Mouse (Mus musculus) limb, embryonic 11.5 days (tissue): ENCODE measurements around the gene A830018L16Rik. TPM values are rescaled to one million over a fixed set of nuclear protein-coding genes. Genes with fewer than 3 reads are reported as not detected.
"Not testable (repeated sequence)": the region's sequence is repeated elsewhere in the genome, so short reads cannot be mapped to it uniquely, and the experiment has no call there.

Experiments
- ATAC-seq: fragments of 200-750 bp; cut with Nextera tagmentation; 2 replicates; pipeline ENCODE4 v1.8.0; 2017; ENCODE audit warnings: low read depth; ENCODE audit not compliant: insufficient number of reproducible peaks, low FRiP score, low TSS enrichment
- DNase-seq: peaks from one replicate; pipeline ENCODE4 v3.0.0-alpha.2; 2015; ENCODE audit warnings: low spot score
- H3K27ac ChIP-seq: fragments of 300-500 bp; sonication (generic); replicated peaks from 2 replicates; pipeline ENCODE4 v1.5.1; 2014; ENCODE audit warnings: low read depth, mild to moderate bottlenecking, low read length
- H3K27me3 ChIP-seq: fragments of 300-500 bp; sonication (generic); 2 replicates; pipeline ENCODE4 v1.6.1; 2014; ENCODE audit warnings: mild to moderate bottlenecking, low read length, mixed read lengths; ENCODE audit not compliant: control insufficient read depth, insufficient read depth
- H3K36me3 ChIP-seq: fragments of 300-500 bp; sonication (generic); 2 replicates; pipeline ENCODE4 v1.6.1; 2014; ENCODE audit warnings: mild to moderate bottlenecking, low read length, moderate library complexity, mixed read lengths; ENCODE audit not compliant: control insufficient read depth, insufficient read depth
- H3K4me1 ChIP-seq: fragments of 300-500 bp; sonication (generic); 2 replicates; pipeline ENCODE4 v1.6.1; 2014; ENCODE audit warnings: low read length, mixed read lengths; ENCODE audit not compliant: control insufficient read depth, insufficient read depth
- H3K4me2 ChIP-seq: fragments of 300-500 bp; sonication (generic); 2 replicates; pipeline ENCODE4 v1.6.1; 2014; ENCODE audit warnings: low read depth, mild to moderate bottlenecking, moderate library complexity; ENCODE audit not compliant: severe bottlenecking
- H3K4me3 ChIP-seq: fragments of 300-500 bp; sonication (generic); 2 replicates; pipeline ENCODE4 v1.5.1; 2014; ENCODE audit warnings: low read depth, low read length
- H3K9ac ChIP-seq: fragments of 300-500 bp; sonication (generic); 2 replicates; pipeline ENCODE4 v1.6.1; 2014; ENCODE audit warnings: mild to moderate bottlenecking, low read length
- H3K9me3 ChIP-seq: fragments of 300-500 bp; sonication (generic); 2 replicates; pipeline ENCODE4 v1.6.1; 2016; ENCODE audit warnings: low read length; ENCODE audit not compliant: control insufficient read depth
- WGBS: fragments of 180-500 bp; shearing (Covaris S2); extraction: QIAGEN DNeasy Blood & Tissue Kit; methylation state at CpG from one replicate; pipeline ENCODE4 v1.1.7; 2014; 5-methylcytosine and 5-hydroxymethylcytosine counted together
- polyA plus RNA-seq: library from polyadenylated mRNA; unstranded; fragments of >200 nt; fragmentation: Nextera tagmentation; extraction: Ambion mirVana; gene quantifications from 2 replicates; pipeline ENCODE4 v1.2.1, GENCODE M21; 2014

A830018L16Rik gene
- polyA plus RNA-seq, 1 experiment from 2014 or later: 0.47 TPM

- DNase-seq (no peak), ATAC-seq (no peak)
- Histone ChIP-seq H3K9me3 (no peaks in the 10 kb centered on the region), H3K27me3 (no peaks in the 10 kb centered on the region), H3K9ac (no peak overlapping the region), H3K27ac (no peak overlapping the region), H3K4me2 (no peak overlapping the region), H3K36me3 (no peaks in the 10 kb centered on the region), H3K4me3 (no peak overlapping the region), H3K4me1 (no peaks in the 10 kb centered on the region)
- WGBS: 90% methylated on average over 1 of the region's 1 CpGs
Observed at GRCm38 (mm10) chr1:11427310-11427709, 13.4 kb downstream of the A830018L16Rik start.

- DNase-seq (no peak), ATAC-seq (no peak)
- WGBS: 92% methylated on average over 1 of the region's 1 CpGs
- Histone ChIP-seq H3K9me3 (no peaks in the 10 kb centered on the region), H3K27ac (no peak overlapping the region), H3K4me1 (no peaks in the 10 kb centered on the region), H3K36me3 (no peaks in the 10 kb centered on the region), H3K27me3 (no peaks in the 10 kb centered on the region), H3K4me3 (no peak overlapping the region), H3K9ac (no peak overlapping the region), H3K4me2 (no peak overlapping the region)
Observed at GRCm38 (mm10) chr1:11458353-11458752, 44.4 kb downstream of the A830018L16Rik start.

- DNase-seq (no peak), ATAC-seq (no peak)
- no peak overlapping the region for H3K9ac ChIP-seq
- no peak overlapping the region for H3K4me3 ChIP-seq
- no peaks in the 10 kb centered on the region for H3K9me3 ChIP-seq
- H3K27me3 ChIP-seq: no peaks in the 10 kb centered on the region
- no peaks in the 10 kb centered on the region for H3K4me1 ChIP-seq
- WGBS: 73% methylated on average over 1 of the region's 1 CpGs
- no peak overlapping the region for H3K4me2 ChIP-seq
- H3K27ac ChIP-seq: no peak overlapping the region
- no peaks in the 10 kb centered on the region for H3K36me3 ChIP-seq
Observed at GRCm38 (mm10) chr1:11466325-11466724, 52.4 kb downstream of the A830018L16Rik start.

DNA sequence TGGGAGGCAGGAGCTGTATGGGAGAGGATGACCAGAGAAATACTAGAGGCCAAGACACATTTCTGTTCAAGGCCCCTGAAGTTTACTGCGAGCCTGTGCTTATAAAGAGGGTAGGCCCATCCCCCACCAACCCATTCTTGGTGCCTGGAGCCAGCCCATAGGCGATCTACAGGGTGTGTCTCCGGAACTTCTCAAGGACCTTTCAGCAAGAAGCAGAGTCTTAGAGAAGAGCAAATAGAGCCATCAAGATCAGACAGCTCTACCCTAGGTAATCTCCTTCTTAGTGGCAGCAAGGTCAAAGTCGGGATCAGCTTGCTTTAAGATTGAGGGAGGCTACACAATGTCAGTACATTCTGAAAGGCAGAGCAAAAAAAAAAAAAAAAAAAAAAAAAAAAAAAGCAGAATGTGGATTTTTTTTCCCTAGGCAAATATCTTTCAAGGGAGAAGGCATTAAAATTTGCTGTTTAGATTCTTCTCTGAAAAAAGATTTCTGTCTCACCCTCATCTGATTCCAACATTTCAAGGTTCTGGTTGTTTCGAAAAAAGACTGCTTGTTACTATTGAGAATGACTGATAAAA, 53.2 kb downstream of the A830018L16Rik start:
- H3K4me3 ChIP-seq: no peak overlapping the region
- no peaks in the 10 kb centered on the region for H3K36me3 ChIP-seq
- no peaks in the 10 kb centered on the region for H3K9me3 ChIP-seq
- H3K27ac ChIP-seq: no peak overlapping the region
- no peaks in the 10 kb centered on the region for H3K27me3 ChIP-seq
- H3K9ac ChIP-seq: no peak overlapping the region
- no peak overlapping the region for H3K4me2 ChIP-seq
- 59% methylated on average over 5 of the region's 5 CpGs for WGBS
- H3K4me1 ChIP-seq: no peaks in the 10 kb centered on the region
- ATAC-seq (no peak), DNase-seq (no peak)

GRCm38 (mm10) chr1:11492936-11493335, 79.0 kb downstream of the A830018L16Rik start:
- H3K27me3 ChIP-seq: no peaks in the 10 kb centered on the region
- no peak overlapping the region for H3K9ac ChIP-seq
- no peak overlapping the region for H3K27ac ChIP-seq
- H3K4me1 ChIP-seq: no peaks in the 10 kb centered on the region
- H3K36me3 ChIP-seq: no peaks in the 10 kb centered on the region
- 81% methylated on average over 2 of the region's 2 CpGs for WGBS
- no peak overlapping the region for H3K4me2 ChIP-seq
- H3K4me3 ChIP-seq: no peak overlapping the region
- no peaks in the 10 kb centered on the region for H3K9me3 ChIP-seq
- no peak for ATAC-seq
- no peak for DNase-seq

DNA sequence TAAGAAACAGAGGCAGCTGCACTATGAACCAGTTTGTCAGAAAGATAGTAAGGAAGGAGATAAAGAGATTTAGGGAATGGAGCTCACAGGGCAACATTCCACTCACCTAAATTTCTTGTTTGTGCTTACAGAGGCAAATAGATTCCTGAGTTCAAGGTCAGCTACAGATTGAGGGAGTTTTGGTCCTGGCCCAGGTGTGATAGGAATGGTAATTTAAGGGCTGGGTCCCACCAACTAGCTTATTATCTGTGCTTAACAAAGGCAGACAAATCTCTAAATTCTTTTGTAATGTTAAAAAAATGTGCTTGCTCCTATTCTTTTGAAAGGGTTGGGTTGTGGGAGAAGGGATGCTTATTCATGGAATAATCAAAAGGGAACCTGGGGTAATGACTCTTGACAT, 87.7 kb downstream of the A830018L16Rik start:
- no peak overlapping the region for H3K27ac ChIP-seq
- no peaks in the 10 kb centered on the region for H3K36me3 ChIP-seq
- H3K9ac ChIP-seq: no peak overlapping the region
- H3K27me3 ChIP-seq: no peaks in the 10 kb centered on the region
- DNase-seq: no peak
- no peaks in the 10 kb centered on the region for H3K9me3 ChIP-seq
- no peaks in the 10 kb centered on the region for H3K4me1 ChIP-seq
- H3K4me3 ChIP-seq: no peak overlapping the region
- no peak for ATAC-seq
- no peak overlapping the region for H3K4me2 ChIP-seq

GRCm38 (mm10) chr1:11549810-11550209, 135.9 kb downstream of the A830018L16Rik start:
- H3K27ac ChIP-seq, H3K9ac ChIP-seq, H3K27me3 ChIP-seq, H3K4me2 ChIP-seq, ATAC-seq, H3K4me1 ChIP-seq, H3K4me3 ChIP-seq, DNase-seq, H3K36me3 ChIP-seq, H3K9me3 ChIP-seq: not testable (repeated sequence)
- WGBS: 69% methylated on average over 1 of the region's 1 CpGs

DNA sequence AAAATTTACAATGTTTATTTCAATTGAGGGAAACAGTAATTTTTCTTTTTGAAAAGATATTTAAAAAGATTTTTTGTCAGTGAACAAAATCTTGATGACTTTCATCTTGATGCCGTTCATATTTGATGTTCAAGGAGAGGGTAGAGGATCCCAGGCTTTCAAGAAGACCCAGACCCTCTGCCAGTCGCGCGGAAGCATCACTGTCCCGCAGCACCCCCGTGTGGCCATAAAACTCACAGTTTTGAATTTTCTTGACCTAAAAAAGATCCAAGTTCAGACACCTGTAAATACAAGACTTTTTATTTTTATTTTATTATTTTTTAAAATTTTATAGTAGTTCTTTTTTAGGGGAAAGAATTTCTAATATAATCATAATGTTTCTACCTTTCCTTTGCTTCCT, 151.4 kb downstream of the A830018L16Rik start:
- Histone ChIP-seq H3K27ac (no peak overlapping the region), H3K36me3 (no peaks in the 10 kb centered on the region), H3K4me1 (no peaks in the 10 kb centered on the region), H3K4me3 (no peak overlapping the region), H3K9ac (no peak overlapping the region), H3K27me3 (no peaks in the 10 kb centered on the region), H3K4me2 (no peak overlapping the region), H3K9me3 (no peaks in the 10 kb centered on the region)
- 11% methylated on average over 6 of the region's 6 CpGs for WGBS
- ATAC-seq (no peak), DNase-seq (peak; percentile 76)

- WGBS: 72% methylated on average over 2 of the region's 2 CpGs
- no peak for ATAC-seq
Observed at GRCm38 (mm10) chr1:11566730-11567129, 152.8 kb downstream of the A830018L16Rik start.

More at GRCm38 (mm10) chr1:11566730-11567129, 152.8 kb downstream of the A830018L16Rik start:
- no peaks in the 10 kb centered on the region for H3K9me3 ChIP-seq
- H3K4me2 ChIP-seq: no peak overlapping the region
- H3K4me3 ChIP-seq: no peak overlapping the region
- H3K27ac ChIP-seq: no peak overlapping the region
- H3K36me3 ChIP-seq: no peaks in the 10 kb centered on the region
- no peaks in the 10 kb centered on the region for H3K4me1 ChIP-seq
- no peaks in the 10 kb centered on the region for H3K27me3 ChIP-seq
- no peak for DNase-seq
- H3K9ac ChIP-seq: no peak overlapping the region
